Mouse (Mus musculus) CH12.LX (cell line): ENCODE measurements around the gene Myrip. TPM values are rescaled to one million over a fixed set of nuclear protein-coding genes. Genes with fewer than 3 reads are reported as not detected.
A peak's percentile ranks its signal among the peaks of the same experiment; 100 is the strongest.

Source experiments
- DNase-seq: peaks from one replicate; pipeline ENCODE4 v3.0.0-alpha.2; 2013; ENCODE audit errors: extremely low read depth
- H3K27ac ChIP-seq: 2 replicates; pipeline ENCODE4 v1.5.1; 2012; ENCODE audit warnings: low read depth, mild to moderate bottlenecking, control low read depth, moderate library complexity; ENCODE audit not compliant: insufficient read depth
- H3K27me3 ChIP-seq: replicated peaks from 2 replicates; pipeline ENCODE3; 2012; ENCODE audit warnings: inconsistent platforms
- H3K36me3 ChIP-seq, 2 experiments: replicated peaks in 1 of 2; 2 replicates each; pipeline versions ENCODE3 to v1.6.1; 2012; ENCODE audit warnings: inconsistent platforms in 1 of 2, low read length in 1 of 2, mild to moderate bottlenecking in 1 of 2, mixed read lengths in 1 of 2, moderate library complexity in 1 of 2; ENCODE audit not compliant: control insufficient read depth in 1 of 2, insufficient read depth in 1 of 2
- H3K4me1 ChIP-seq, 2 experiments: 2 replicates each; pipeline ENCODE4 v1.6.1; 2012; ENCODE audit warnings: inconsistent platforms in 1 of 2, moderate library complexity in 1 of 2; ENCODE audit not compliant: insufficient read depth in 2 of 2, control insufficient read depth in 1 of 2
- H3K4me2 ChIP-seq: 2 replicates; pipeline ENCODE4 v1.6.1; 2012; ENCODE audit warnings: low read depth, mild to moderate bottlenecking, control low read depth; ENCODE audit not compliant: poor library complexity, insufficient read depth, severe bottlenecking
- H3K4me3 ChIP-seq, 3 experiments: fragments of 150-350 bp in 1 of 3; sonication (generic) in 1 of 3; replicated peaks in 1 of 3; 2 replicates each; pipeline versions ENCODE3 to v1.5.1; 2011 to 2012; ENCODE audit warnings: low read depth in 2 of 3, low read length in 2 of 3, mild to moderate bottlenecking in 2 of 3, moderate library complexity in 2 of 3, control low read depth in 1 of 3, improper control_type of control experiment in 1 of 3, inconsistent platforms in 1 of 3, mixed read lengths in 1 of 3; ENCODE audit not compliant: poor library complexity in 1 of 3
- H3K79me2 ChIP-seq: replicated peaks from 2 replicates; pipeline ENCODE4 v1.6.1; 2012; ENCODE audit warnings: mild to moderate bottlenecking, moderate library complexity; ENCODE audit not compliant: control insufficient read depth, poor library complexity, insufficient read depth, severe bottlenecking; ENCODE audit errors: extremely low read depth
- H3K9ac ChIP-seq: 2 replicates; pipeline ENCODE4 v1.6.1; 2012; ENCODE audit warnings: low read depth, mild to moderate bottlenecking, control low read depth, moderate library complexity; ENCODE audit not compliant: insufficient read depth
- H3K9me3 ChIP-seq: replicated peaks from 2 replicates; pipeline ENCODE3; 2012; ENCODE audit warnings: low read length, inconsistent platforms, mixed read lengths
- CTCF ChIP-seq, 2 experiments: IDR thresholded peaks in 1 of 2; conservative IDR thresholded peaks in 1 of 2; 2 replicates each; pipeline ENCODE4 v1.5.1; 2011 to 2012; ENCODE audit warnings: low read depth in 2 of 2, low read length in 2 of 2, improper control_type of control experiment in 1 of 2, inconsistent platforms in 1 of 2, mild to moderate bottlenecking in 1 of 2, moderate library complexity in 1 of 2
- EP300 ChIP-seq: IDR thresholded peaks from 2 replicates; pipeline ENCODE4 v1.6.1; 2011; ENCODE audit warnings: low read length, improper control_type of control experiment
- ETS1 ChIP-seq: conservative IDR thresholded peaks from 2 replicates; pipeline ENCODE4 v1.6.1; 2012; ENCODE audit warnings: low read depth, mild to moderate bottlenecking, inconsistent platforms, low read length, improper control_type of control experiment, moderate library complexity
- GABPA ChIP-seq: IDR thresholded peaks from 2 replicates; pipeline ENCODE4 v1.6.1; 2012; ENCODE audit warnings: low read depth, low read length, improper control_type of control experiment, inconsistent platforms; ENCODE audit not compliant: insufficient replicate concordance
- HCFC1 ChIP-seq: IDR thresholded peaks from 2 replicates; pipeline ENCODE4 v1.6.1; 2012; ENCODE audit warnings: low read depth, mild to moderate bottlenecking, inconsistent platforms, low read length, improper control_type of control experiment
- IRF4 ChIP-seq: IDR thresholded peaks from 2 replicates; pipeline ENCODE4 v1.6.1; 2014; ENCODE audit warnings: low read depth, mild to moderate bottlenecking, inconsistent platforms, low read length, improper control_type of control experiment
- JUND ChIP-seq: conservative IDR thresholded peaks from 2 replicates; pipeline ENCODE4 v1.6.1; 2011; ENCODE audit warnings: low read depth, low read length, improper control_type of control experiment
- KAT2A ChIP-seq: IDR thresholded peaks from 2 replicates; pipeline ENCODE4 v1.6.1; 2012; ENCODE audit warnings: low read length, improper control_type of control experiment, inconsistent platforms; ENCODE audit not compliant: insufficient replicate concordance
- MAX ChIP-seq: IDR thresholded peaks from 2 replicates; pipeline ENCODE4 v1.6.1; 2011; ENCODE audit warnings: low read length, improper control_type of control experiment
- MEF2A ChIP-seq: IDR thresholded peaks from 2 replicates; pipeline ENCODE4 v1.6.1; 2014; ENCODE audit warnings: low read depth, mild to moderate bottlenecking, inconsistent platforms, low read length, improper control_type of control experiment, borderline replicate concordance
- MYC ChIP-seq: IDR thresholded peaks from 2 replicates; pipeline ENCODE4 v1.6.1; 2011; ENCODE audit warnings: low read depth, mild to moderate bottlenecking, improper control_type of control experiment, low read length
- NELFE ChIP-seq: IDR thresholded peaks from 2 replicates; pipeline ENCODE4 v1.6.1; 2011; ENCODE audit warnings: low read depth, low read length, improper control_type of control experiment
- PAX5 ChIP-seq: IDR thresholded peaks from 2 replicates; pipeline ENCODE4 v1.6.1; 2012; ENCODE audit warnings: low read length, inconsistent platforms, mixed read lengths
- RAD21 ChIP-seq: IDR thresholded peaks from 2 replicates; pipeline ENCODE4 v1.6.1; 2011; ENCODE audit warnings: low read depth, mild to moderate bottlenecking, low read length, improper control_type of control experiment, moderate library complexity
- RCOR1 ChIP-seq: conservative IDR thresholded peaks from 2 replicates; pipeline ENCODE4 v1.6.1; 2012; ENCODE audit warnings: low read depth, mild to moderate bottlenecking, inconsistent platforms, low read length, improper control_type of control experiment
- SIN3A ChIP-seq: IDR thresholded peaks from 2 replicates; pipeline ENCODE4 v1.6.1; 2012; ENCODE audit warnings: low read length, improper control_type of control experiment, inconsistent platforms
- SMC3 ChIP-seq: IDR thresholded peaks from 2 replicates; pipeline ENCODE4 v1.6.1; 2011; ENCODE audit warnings: low read depth, low read length, improper control_type of control experiment
- TBP ChIP-seq: conservative IDR thresholded peaks from 2 replicates; pipeline ENCODE4 v1.6.1; 2011; ENCODE audit warnings: low read depth, low read length, improper control_type of control experiment
- TCF12 ChIP-seq: IDR thresholded peaks from 2 replicates; pipeline ENCODE4 v1.6.1; 2014; ENCODE audit warnings: low read depth, mild to moderate bottlenecking, inconsistent platforms, low read length, improper control_type of control experiment
- ZC3H11A ChIP-seq: IDR thresholded peaks from 2 replicates; pipeline ENCODE4 v1.6.1; 2012; ENCODE audit warnings: low read depth, mild to moderate bottlenecking, inconsistent platforms, low read length, improper control_type of control experiment
- dilution Hi-C: fragments of 300-500 bp; cut with MboI; formaldehyde crosslinking; loops from 2 replicates; pipeline ENCODE4 v1.14.3; 2020; ENCODE audit warnings: low sequenced_read_pairs; ENCODE audit not compliant: extremely low pct_unique_long_range_greater_than_20kb, extremely low pct_ligation_motif_present
- in situ Hi-C: fragments of 300-500 bp; cut with MboI; formaldehyde crosslinking; loops from 3 replicates; pipeline ENCODE4 v1.14.3; 2019; ENCODE audit warnings: low sequenced_read_pairs, low pct_ligation_motif_present, low pct_unique_long_range_greater_than_20kb, mixed read lengths
- polyA plus RNA-seq: library from polyadenylated mRNA; unstranded; fragments of >175 nt; gene quantifications from 2 replicates; pipeline ENCODE4 v1.2.1, GENCODE M21; 2012; ENCODE audit warnings: low read depth; ENCODE audit not compliant: insufficient read length
- total RNA-seq, 2 experiments: library from RNA; depleted of rRNA; stranded (reverse); fragments of 300-350 nt in 1 of 2; fragments of >200 nt in 1 of 2; gene quantifications; 2 replicates each; pipeline ENCODE4 v1.2.3; 2012 to 2014

Myrip gene
- total and polyA plus RNA-seq, 3 experiments: not detected

DNA sequence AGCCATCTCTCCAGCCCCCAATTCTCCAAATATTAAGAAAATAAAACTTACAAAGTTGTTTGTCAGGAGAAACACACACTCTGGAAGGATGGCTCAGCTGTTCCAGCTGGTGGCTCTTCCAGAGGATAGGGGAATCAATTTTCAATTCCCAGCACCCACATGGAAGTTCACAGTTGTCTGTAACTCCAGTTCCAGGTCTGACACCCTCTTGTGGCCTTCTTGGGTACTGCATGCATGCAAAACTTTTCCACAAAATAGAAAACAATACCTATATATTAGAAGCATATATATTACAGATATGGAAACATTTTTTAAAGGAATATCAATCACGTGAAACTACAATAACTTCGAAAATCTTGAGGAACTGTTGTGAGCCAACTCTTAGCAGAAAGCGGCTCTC is 210.5 kb downstream of the Myrip start:
- no peak overlapping the region for H3K4me3 ChIP-seq
- no peak overlapping the region for H3K27ac ChIP-seq
- no peaks in the 10 kb centered on the region for H3K36me3 ChIP-seq
- no peaks in the 10 kb centered on the region for H3K4me1 ChIP-seq
- peaks cover 24% of the 10 kb centered on the region for H3K9me3 ChIP-seq
- no peaks in the 10 kb centered on the region for H3K79me2 ChIP-seq
- TF ChIP-seq EP300 (no peak), ZC3H11A (no peak), CTCF (conservative IDR thresholded peaks at IDR 0.05 in 1 of 2, IDR thresholded peaks at IDR 0.05 in 1 of 2; ENCODE audit: low read depth in 2 of 2, low read length in 2 of 2) (peak; percentile 56 to 89), GABPA (no peak), SMC3 (peak; percentile 39), IRF4 (no peak), MEF2A (no peak), MAX (no peak), RCOR1 (no peak), MYC (no peak), PAX5 (no peak), TBP (no peak), RAD21 (no peak; the same call in 1 of the 2 replicates), NELFE (no peak), TCF12 (no peak)
- no peak overlapping the region for H3K4me2 ChIP-seq
- in situ Hi-C loops: no loop called here
- H3K27me3 ChIP-seq: peaks cover 15% of the 10 kb centered on the region
- no peak overlapping the region for H3K9ac ChIP-seq
- DNase-seq: no peak
- dilution Hi-C loops: no loop called here

DNA sequence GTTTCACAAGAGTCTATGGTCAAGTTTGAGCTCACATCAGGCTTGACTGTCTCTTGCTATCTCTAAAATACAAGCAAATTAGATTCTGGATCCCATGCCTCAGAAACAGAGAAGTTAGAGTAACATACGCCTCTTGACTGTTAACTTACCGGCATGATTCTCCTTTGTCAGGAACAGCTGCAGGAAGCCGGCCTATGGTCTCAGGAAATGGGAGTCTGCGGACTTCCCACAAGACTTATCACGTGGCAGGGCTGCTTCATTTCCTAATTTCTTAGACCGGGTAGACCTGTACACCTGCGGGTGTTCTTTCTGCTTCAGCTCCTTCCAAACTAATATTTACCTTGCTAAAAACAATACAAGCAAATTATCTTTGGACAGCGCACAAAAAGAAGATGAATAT is 215.4 kb downstream of the Myrip start:
- dilution Hi-C loops (no loop called here), in situ Hi-C loops (no loop called here)
- Histone ChIP-seq H3K4me3 (no peak overlapping the region), H3K79me2 (no peaks in the 10 kb centered on the region), H3K27ac (no peak overlapping the region), H3K9ac (no peak overlapping the region), H3K4me1 (peaks cover 0 to 9% of the 10 kb centered on the region in 2 experiments; a peak in 2 of 4 replicates), H3K9me3 (peaks cover 13% of the 10 kb centered on the region), H3K27me3 (peaks cover 6% of the 10 kb centered on the region), H3K36me3 (no peaks in the 10 kb centered on the region)
- no peak for DNase-seq
- TF ChIP-seq EP300 (no peak), KAT2A (no peak), ETS1 (no peak), JUND (no peak), SIN3A (no peak), TBP (no peak), HCFC1 (no peak)
- TF ChIP-seq, all 38 proteins: peak for 0
- H3K4me2 ChIP-seq: no peak overlapping the region
